Mouse (Mus musculus) left cerebral cortex, adult 2 months (tissue): ENCODE measurements around the gene Apobec3. TPM values are rescaled to one million over a fixed set of nuclear protein-coding genes. Genes with fewer than 3 reads are reported as not detected.
A peak's percentile ranks its signal among the peaks of the same experiment; 100 is the strongest.
"Not testable (repeated sequence)": the region's sequence is repeated elsewhere in the genome, so short reads cannot be mapped to it uniquely, and the experiment has no call there.

ENCODE experiments used
- DNase-seq, 2 experiments: peaks; one replicate each; pipeline ENCODE4 v3.0.0; 2021 to 2022; ENCODE audit warnings: low spot score in 2 of 2, mixed read lengths in 1 of 2; ENCODE audit errors: extremely low spot score in 1 of 2
- H3K27ac ChIP-seq: fragments of 200-600 bp; 2 replicates; pipeline ENCODE4 v1.8.1; 2022
- H3K4me3 ChIP-seq: fragments of 200-600 bp; 2 replicates; pipeline ENCODE4 v1.8.1; 2022
- CTCF ChIP-seq: fragments of 200-600 bp; IDR thresholded peaks from 2 replicates; pipeline ENCODE4 v1.8.1; 2022; ENCODE audit warnings: antibody characterized with exemption, mild to moderate bottlenecking, moderate library complexity
- intact Hi-C: fragments of 180-260 bp; cut with DNase I; formaldehyde crosslinking; loops from one replicate; pipeline ENCODE4 v1.15.1; 2025
- total RNA-seq, 2 experiments: library from RNA; stranded (reverse); gene quantifications; 2 replicates each; pipeline ENCODE4 v1.2.3; 2021

Gene Apobec3
- total RNA-seq, 2 experiments from 2014 or later = 5.1 to 6.1 TPM

DNA sequence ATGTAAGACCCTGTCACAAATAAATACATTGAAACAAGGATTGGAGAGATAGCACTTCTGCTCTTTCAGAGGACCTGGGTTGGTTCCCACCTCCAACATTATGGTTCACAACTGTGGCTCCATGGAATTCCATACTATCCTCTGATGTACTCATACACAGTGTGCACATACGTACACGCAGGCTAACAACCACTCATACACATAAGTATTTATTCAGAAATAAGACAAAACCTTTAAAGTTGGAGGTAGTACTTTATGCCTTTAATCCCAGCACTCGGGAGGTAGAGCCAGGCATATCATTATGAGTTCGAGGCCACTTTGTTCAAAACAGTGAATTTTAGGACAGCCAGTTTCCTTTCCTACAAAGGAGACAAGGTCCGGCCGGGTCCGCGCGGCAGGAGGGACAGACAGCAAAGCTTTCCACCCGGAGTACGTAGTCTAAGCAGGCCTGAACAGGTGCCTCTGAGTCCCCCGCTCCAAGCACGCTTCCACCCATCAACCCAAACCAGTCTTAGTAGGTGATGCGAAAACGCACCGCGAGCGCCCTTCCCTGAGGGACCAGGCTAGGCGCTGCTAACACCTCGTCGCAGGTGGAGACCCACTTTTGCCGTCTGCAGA is 41.7 kb downstream of the Apobec3 start:
- no peak for DNase-seq
- 0 out of 2 replicates have a peak overlapping the region, but pooled peaks have one; percentile 78 for H3K27ac ChIP-seq
- peak overlapping the region; percentile 76 for H3K4me3 ChIP-seq
- TF ChIP-seq CTCF = no peak
- intact Hi-C loops = no loop called here

DNA sequence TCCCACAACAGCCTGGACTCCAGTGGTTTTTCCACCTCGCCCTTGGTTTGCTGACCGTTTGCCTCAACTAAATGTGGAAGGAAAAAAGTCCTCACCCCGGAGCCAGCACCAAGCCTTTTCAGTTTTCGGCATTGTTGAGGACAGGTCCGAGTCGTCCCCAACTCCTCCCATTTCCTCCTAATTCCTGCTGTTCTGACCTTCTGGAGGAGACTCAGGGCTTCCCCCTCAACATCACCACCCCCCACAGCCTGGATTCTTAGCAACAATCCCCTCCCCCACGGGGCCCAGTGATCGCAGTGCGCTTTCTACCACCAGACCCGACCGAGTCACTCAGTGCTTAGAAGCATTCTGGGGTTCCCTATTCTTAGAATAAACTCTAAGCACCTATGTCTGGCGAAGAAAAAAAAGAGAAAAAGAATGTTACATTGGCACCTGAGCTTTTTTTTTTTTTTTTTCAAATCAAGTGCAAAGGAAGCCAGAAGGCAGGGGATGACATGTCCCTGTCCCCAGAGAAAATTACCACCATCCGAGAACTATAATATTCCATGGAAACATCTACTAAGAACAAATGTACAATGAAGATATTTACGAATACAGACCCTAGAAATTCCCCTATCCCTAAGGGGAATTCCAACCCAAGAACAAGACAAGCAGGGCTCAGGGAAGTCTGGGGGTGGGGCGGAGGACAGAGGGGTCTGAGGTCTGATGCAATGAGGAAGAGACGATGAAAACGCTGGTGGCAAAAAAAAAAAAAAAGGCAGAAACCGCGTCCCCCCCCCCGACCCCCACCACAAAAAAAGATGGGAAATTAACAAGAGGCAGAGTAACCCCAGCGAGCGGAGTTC is 42.4 kb downstream of the Apobec3 start:
- Histone ChIP-seq H3K4me3 (no peak overlapping the region), H3K27ac (no peak overlapping the region)
- no peak for DNase-seq
- intact Hi-C loops = no loop called here
- no peak for TF ChIP-seq CTCF

DNA sequence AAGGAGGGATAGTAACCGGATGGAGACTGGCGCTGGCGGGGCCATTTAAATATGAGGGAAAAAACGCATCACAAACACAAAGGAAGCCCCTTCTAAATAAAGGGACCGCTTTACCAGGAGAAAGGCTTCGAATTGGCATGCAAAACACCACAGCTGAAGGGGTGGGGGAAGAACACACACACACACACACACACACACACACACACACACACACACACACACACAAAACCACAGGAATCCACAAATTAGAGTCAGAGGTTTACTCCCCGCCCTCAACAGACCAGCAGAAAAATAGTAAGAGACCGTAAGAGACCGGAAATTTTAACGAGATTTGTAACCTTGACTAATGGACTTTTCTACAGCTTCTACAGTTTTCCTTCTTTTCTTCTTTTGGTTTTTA is 43.3 kb downstream of the Apobec3 start:
- intact Hi-C loops = no loop called here
- DNase-seq = no peak
- no peak for TF ChIP-seq CTCF
- Histone ChIP-seq H3K4me3 (no peak overlapping the region), H3K27ac (no peak overlapping the region)

DNA sequence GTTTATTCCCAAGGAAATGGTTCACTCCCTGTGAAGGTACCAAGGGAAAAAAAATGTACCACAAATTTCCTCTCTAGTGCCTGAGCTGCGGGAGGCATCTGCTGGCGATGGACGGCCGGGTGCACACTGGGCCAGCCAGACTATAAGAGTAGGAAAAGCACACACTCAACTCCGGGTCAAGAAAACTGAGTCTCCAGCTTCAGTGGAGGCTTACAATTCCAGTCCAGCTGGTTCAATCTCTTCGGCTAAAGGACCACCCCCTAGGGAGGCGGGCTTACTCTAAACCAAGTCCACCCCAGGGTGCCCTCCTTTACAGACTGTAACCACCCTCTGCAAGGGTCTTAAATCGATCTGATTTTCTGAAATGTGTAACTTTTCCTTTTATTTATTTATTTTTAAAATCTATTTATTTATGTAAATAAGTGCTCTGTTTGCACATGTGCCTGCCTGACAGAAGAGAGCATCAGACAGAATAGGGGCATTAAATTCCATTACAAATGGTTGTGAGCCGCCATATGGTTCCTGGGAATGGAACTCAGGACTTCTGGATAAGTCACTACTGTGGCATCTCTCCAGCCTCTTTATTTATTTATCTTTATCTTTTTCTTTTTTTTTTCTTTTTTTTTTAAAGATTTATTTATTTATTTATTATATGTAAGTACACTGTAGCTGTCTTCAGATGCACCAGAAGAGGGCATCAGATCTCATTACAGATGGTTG is 44.4 kb downstream of the Apobec3 start:
- Histone ChIP-seq H3K4me3 (no peak overlapping the region), H3K27ac (no peak overlapping the region)
- no peak for TF ChIP-seq CTCF
- intact Hi-C loops = no loop called here
- no peak for DNase-seq

DNA sequence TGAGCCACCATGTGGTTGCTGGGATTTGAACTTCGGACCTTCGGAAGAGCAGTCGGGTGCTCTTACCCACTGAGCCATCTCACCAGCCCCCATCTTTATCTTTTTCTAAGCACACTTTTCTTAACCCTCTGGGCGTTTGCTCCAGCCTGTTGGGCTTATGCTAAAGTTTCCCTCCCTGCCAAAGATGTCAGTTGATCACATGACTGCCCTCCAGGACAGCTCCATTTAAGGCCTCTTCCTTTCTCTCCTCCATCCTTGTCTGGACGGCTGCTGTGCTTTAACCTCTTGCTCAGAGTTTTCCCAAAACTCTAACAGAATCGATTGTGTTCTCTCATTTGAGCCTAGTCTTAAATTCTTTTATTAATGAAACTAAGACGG is 44.9 kb downstream of the Apobec3 start:
- DNase-seq = no peak

DNA sequence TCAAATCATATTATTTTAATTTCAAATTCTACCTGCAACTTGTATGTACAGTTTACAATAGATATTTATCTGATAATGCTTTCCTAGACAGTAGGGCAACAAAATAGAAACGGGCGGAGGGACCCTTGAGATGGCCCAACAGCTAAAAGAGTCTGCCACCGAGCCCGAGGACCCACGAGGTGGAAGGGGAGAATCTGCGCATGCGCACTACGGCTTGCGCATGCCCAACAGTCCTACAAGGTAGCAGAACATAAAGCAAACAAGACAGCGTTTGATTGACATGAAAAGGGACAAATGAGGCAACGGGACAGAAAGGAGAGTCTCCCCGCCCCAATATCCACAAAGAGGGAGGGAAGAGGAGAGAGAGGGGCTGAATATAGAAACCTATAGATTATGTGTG is 47.6 kb downstream of the Apobec3 start:
- TF ChIP-seq CTCF = no peak
- intact Hi-C loops = no loop called here
- Histone ChIP-seq H3K27ac (no peak overlapping the region), H3K4me3 (no peak overlapping the region)
- no peak for DNase-seq

More for the DNA sequence above, 44.9 kb downstream of the Apobec3 start:
- intact Hi-C loops = no loop called here
- Histone ChIP-seq H3K4me3 (no peak overlapping the region), H3K27ac (no peak overlapping the region)
- no peak for TF ChIP-seq CTCF

DNA sequence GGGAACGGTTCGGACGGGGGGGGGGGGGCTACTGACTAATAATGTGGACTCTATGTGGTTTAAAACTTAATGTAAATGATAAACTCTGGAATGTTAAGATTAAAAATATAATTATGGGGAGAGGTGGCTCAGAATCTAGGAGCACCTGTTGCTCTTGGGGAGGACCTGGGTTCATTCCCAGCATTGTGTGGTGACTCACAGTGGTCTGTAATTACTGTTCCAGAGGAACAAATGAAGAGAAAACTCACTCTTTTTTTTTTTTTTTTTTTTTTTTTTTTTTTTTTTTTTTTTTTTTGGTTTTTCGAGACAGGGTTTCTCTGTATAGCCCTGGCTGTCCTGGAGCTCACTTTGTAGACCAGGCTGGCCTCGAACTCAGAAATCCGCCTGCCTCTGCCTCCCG is 48.0 kb downstream of the Apobec3 start:
- H3K27ac ChIP-seq, DNase-seq, intact Hi-C loops, H3K4me3 ChIP-seq: not testable (repeated sequence)

DNA sequence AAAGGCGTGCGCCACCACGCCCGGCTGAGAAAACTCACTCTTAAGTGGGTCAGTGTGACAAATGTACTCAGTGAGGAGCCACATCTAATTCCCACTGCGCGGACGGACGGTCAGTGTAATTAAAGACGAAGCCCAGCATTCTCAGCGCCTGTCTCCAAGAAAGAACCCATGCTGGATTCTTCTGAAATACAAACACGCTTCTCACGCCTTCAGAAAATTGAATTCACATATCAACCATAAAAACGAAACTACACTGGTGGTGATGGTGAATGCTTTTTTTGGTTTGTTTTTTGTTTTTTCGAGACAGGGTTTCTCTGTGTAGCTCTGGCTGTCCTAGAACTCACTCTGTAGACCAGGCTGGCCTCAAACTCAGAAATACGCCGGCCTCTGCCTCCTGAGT is 48.5 kb downstream of the Apobec3 start:
- Histone ChIP-seq H3K27ac (no peak overlapping the region), H3K4me3 (no peak overlapping the region)
- DNase-seq = no peak
- intact Hi-C loops = loop anchor here (10.0 kb wide), 1 partner anchor 285 kb away; no protein-coding TSS in a partner anchor
- TF ChIP-seq CTCF = no peak

DNA sequence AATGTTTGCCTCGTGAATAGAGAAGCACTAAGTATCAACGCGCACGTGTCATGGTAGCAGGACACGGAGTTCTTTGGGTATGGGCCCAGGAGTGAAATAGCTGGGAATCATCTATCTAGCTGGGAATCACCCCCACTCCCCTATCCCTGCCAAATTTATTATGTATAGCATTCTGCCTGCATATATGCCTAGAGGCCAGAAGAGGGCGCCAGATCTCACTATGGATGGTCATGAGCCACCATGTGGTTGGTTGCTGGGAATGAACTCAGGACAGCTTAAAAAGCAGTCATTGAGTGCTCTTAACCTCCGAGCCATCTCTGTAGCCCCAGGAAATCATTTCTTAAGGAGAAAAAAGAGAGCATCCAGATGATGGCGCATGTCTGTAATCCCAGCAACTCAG is 49.5 kb downstream of the Apobec3 start:
- TF ChIP-seq CTCF = peak; percentile 83
- no peak overlapping the region for H3K27ac ChIP-seq
- intact Hi-C loops = loop anchor here (10.0 kb wide), 1 partner anchor 284 kb away; no protein-coding TSS in a partner anchor
- H3K4me3 ChIP-seq = no peak overlapping the region
- no peak for DNase-seq

DNA sequence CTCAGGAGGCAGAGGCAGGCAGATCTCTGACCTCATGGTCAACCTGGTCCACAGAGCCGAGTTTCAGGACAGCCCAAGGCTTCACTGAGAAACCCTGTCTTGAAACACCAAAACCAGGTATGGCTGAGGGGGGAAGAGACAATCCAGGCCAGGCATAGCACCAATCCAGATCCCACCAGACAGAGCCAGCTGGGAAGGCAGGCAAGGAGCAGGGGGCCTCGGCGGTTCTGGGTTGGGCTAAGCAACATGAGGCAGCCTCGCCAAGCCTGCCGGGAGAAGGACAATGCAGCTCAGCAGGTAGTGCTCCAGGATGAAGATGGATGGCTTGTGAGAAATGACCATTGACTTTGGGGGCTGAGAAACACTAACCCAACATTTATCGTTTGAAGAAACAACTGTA is 51.1 kb downstream of the Apobec3 start:
- intact Hi-C loops = loop anchor here (10.0 kb wide), 1 partner anchor 282 kb away; no protein-coding TSS in a partner anchor
- no peak for TF ChIP-seq CTCF
- Histone ChIP-seq H3K27ac (no peak overlapping the region), H3K4me3 (no peak overlapping the region)
- DNase-seq = no peak

DNA sequence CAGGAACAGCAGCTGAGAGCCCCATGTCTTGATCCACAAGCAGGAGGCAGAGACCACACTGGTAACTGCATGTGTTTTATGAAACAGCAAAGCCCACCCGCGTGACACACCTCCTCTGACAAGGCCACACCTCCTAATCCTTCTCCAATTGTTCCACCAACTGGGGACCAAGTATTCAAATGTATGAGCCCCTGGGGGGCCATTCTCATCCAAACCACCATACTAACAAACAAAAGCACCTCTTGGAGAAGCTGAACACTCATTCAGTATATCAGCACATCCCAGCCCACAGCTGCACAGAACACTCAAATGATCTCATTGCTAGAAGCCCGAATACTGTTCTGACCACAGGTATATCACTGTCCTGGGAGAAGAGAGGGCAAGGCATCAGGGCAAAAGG is 52.1 kb downstream of the Apobec3 start:
- DNase-seq = no peak
- H3K4me3 ChIP-seq = no peak overlapping the region
- no peak for TF ChIP-seq CTCF
- H3K27ac ChIP-seq = no peak overlapping the region
- intact Hi-C loops = loop anchor here (10.0 kb wide), 1 partner anchor 281 kb away; no protein-coding TSS in a partner anchor

DNA sequence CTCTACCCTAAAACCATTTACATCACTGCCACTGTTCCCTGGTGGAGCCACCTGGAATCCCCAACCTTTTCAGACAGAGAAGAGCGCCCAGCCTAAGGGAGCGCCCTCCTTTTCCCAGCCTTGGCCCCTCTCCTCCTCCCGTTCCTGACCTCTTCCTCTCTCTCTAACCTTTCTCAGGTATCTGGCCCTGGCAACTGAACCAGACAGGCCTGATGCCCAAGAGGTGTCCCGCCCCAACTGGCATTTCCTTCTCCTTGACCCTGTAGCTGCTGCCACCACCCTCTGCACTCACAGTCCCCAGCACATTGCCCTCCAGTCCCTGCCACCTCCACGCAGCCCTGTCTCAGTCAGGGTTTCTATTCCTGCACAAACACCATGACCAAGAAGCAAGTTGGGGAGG is 53.5 kb downstream of the Apobec3 start:
- no peak for TF ChIP-seq CTCF
- H3K27ac ChIP-seq = no peak overlapping the region
- no peak overlapping the region for H3K4me3 ChIP-seq
- intact Hi-C loops = loop anchor here (10.0 kb wide), 1 partner anchor 280 kb away; no protein-coding TSS in a partner anchor
- DNase-seq = no peak
